Mouse (Mus musculus): ENCODE measurements at regions not wholly inside any gene's neighbourhood (a gene's known extent, or its start where the extent isn't known, plus 50 kb on each side); places are given as distances from the start of the nearest gene placed in this dataset.

- no peak overlapping the region for H3K4me3 ChIP-seq (ENCODE audit: insufficient read depth, low read length)
- peaks cover 3% of the 10 kb centered on the region; the same call in 1 of the 2 replicates for H3K4me1 ChIP-seq (ENCODE audit: control insufficient read depth, insufficient read depth, low read length)
- TF ChIP-seq POLR2A (IDR thresholded peaks at IDR 0.05; ENCODE audit: low read depth, low read length) = no peak
- no peak for TF ChIP-seq CTCF (IDR thresholded peaks at IDR 0.05; ENCODE audit: borderline replicate concordance, insufficient read depth, low read length)
- no peak overlapping the region for H3K27ac ChIP-seq (ENCODE audit: insufficient read depth, low read length)
These were observed 81.1 kb upstream of the Ptch1 start for GRCm38 (mm10) chr13:63654514-63654913.

DNA sequence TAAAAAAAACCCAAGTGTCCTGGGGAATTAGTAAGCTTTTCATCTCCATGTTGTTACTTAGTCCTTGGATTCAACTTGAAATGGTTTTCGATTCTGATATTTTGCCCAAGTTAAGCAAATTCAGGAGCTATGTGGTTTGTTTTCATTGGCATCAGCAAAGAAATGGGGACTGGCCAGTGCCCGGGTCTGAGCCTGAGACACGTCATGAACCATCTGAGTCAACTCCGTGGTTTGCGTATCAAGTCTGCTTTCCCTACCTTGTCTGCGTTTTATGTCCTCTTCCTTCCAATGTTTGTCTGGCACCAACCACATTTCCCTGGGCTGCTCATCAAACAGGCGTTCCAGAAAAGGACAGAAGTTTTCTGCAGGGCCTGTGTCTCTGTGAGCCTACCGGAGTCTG, 83.7 kb upstream of the Ptch1 start:
- TF ChIP-seq POLR2A (IDR thresholded peaks at IDR 0.05; ENCODE audit: low read depth, low read length) (no peak), CTCF (IDR thresholded peaks at IDR 0.05; ENCODE audit: borderline replicate concordance, insufficient read depth, low read length) (no peak)
- no peak overlapping the region for H3K4me3 ChIP-seq (ENCODE audit: insufficient read depth, low read length)
- peak overlapping the region; percentile 12; the same call in 1 of the 2 replicates for H3K27ac ChIP-seq (ENCODE audit: insufficient read depth, low read length)
- H3K4me1 ChIP-seq (ENCODE audit: control insufficient read depth, insufficient read depth, low read length) = peaks cover 3% of the 10 kb centered on the region; the same call in 1 of the 2 replicates

DNA sequence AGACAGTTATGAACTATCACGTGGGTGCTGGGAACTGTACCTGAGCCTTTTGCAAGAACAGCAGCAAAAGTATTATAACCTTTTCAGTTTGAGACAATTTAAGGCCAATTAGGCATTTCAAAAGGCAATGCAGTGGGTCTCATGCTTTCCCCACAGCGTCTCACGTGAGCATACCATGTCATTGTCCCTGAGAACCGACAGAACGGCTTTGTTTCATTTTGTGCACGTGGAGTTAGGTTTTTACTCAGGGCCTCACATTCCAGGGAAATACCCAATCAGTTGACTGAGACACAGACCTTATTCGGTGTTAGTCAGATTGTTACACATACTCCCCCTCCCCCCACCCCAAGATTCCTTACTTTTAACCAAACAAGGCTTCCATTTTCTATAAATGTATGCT, 86.0 kb upstream of the Ptch1 start:
- peaks cover 3% of the 10 kb centered on the region; the same call in 1 of the 2 replicates for H3K4me1 ChIP-seq (ENCODE audit: control insufficient read depth, insufficient read depth, low read length)
- H3K4me3 ChIP-seq (ENCODE audit: insufficient read depth, low read length) = no peak overlapping the region
- TF ChIP-seq POLR2A (IDR thresholded peaks at IDR 0.05; ENCODE audit: low read depth, low read length) = no peak
- no peak for TF ChIP-seq CTCF (IDR thresholded peaks at IDR 0.05; ENCODE audit: borderline replicate concordance, insufficient read depth, low read length)
- no peak overlapping the region for H3K27ac ChIP-seq (ENCODE audit: insufficient read depth, low read length)

GRCm38 (mm10) chr13:63660431-63660830, 87.0 kb upstream of the Ptch1 start:
- TF ChIP-seq POLR2A (IDR thresholded peaks at IDR 0.05; ENCODE audit: low read depth, low read length) = no peak
- no peak for TF ChIP-seq CTCF (IDR thresholded peaks at IDR 0.05; ENCODE audit: borderline replicate concordance, insufficient read depth, low read length)
- Histone ChIP-seq H3K4me3 (ENCODE audit: insufficient read depth, low read length) (no peak overlapping the region), H3K4me1 (ENCODE audit: control insufficient read depth, insufficient read depth, low read length) (peaks cover 3% of the 10 kb centered on the region; the same call in 1 of the 2 replicates), H3K27ac (ENCODE audit: insufficient read depth, low read length) (no peak overlapping the region)

DNA sequence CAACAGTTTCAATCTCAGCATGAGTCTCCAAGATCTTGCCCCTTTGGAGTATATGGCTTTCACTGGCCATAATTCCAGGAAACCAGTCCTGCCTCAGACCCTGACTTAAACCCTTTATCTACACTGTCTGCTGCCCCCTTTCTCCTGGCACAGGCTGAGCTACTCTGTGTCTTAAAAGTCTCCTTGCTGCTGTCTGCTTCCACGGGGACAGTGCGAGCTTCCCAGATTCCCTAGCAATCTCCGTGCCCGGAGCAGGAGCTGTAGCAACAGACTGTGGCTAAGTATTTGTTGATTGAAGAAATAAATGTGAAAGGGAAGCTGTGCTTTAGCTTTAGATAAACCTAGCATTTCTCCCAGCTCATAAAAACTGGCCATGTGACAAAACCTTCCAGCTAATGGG, 95.2 kb upstream of the Ptch1 start:
- peaks cover 6% of the 10 kb centered on the region; the same call in 1 of the 2 replicates for H3K4me1 ChIP-seq (ENCODE audit: control insufficient read depth, insufficient read depth, low read length)
- TF ChIP-seq CTCF (IDR thresholded peaks at IDR 0.05; ENCODE audit: borderline replicate concordance, insufficient read depth, low read length) = no peak
- TF ChIP-seq POLR2A (IDR thresholded peaks at IDR 0.05; ENCODE audit: low read depth, low read length) = no peak
- H3K4me3 ChIP-seq (ENCODE audit: insufficient read depth, low read length) = no peak overlapping the region
- H3K27ac ChIP-seq (ENCODE audit: insufficient read depth, low read length) = no peak overlapping the region

GRCm38 (mm10) chr13:63669031-63669430, 95.6 kb upstream of the Ptch1 start:
- H3K4me1 ChIP-seq (ENCODE audit: control insufficient read depth, insufficient read depth, low read length) = peaks cover 6% of the 10 kb centered on the region; the same call in 1 of the 2 replicates
- H3K4me3 ChIP-seq (ENCODE audit: insufficient read depth, low read length) = no peak overlapping the region
- TF ChIP-seq CTCF (IDR thresholded peaks at IDR 0.05; ENCODE audit: borderline replicate concordance, insufficient read depth, low read length) = no peak
- no peak for TF ChIP-seq POLR2A (IDR thresholded peaks at IDR 0.05; ENCODE audit: low read depth, low read length)
- no peak overlapping the region for H3K27ac ChIP-seq (ENCODE audit: insufficient read depth, low read length)

- TF ChIP-seq POLR2A (IDR thresholded peaks at IDR 0.05; ENCODE audit: low read depth, low read length) = no peak
- TF ChIP-seq CTCF (IDR thresholded peaks at IDR 0.05; ENCODE audit: borderline replicate concordance, insufficient read depth, low read length) = no peak
- H3K4me3 ChIP-seq (ENCODE audit: insufficient read depth, low read length) = no peak overlapping the region
- H3K4me1 ChIP-seq (ENCODE audit: control insufficient read depth, insufficient read depth, low read length) = peaks cover 6% of the 10 kb centered on the region; the same call in 1 of the 2 replicates
- H3K27ac ChIP-seq (ENCODE audit: insufficient read depth, low read length) = peak overlapping the region; percentile 42
These were observed 99.0 kb upstream of the Ptch1 start for GRCm38 (mm10) chr13:63672425-63672824.

DNA sequence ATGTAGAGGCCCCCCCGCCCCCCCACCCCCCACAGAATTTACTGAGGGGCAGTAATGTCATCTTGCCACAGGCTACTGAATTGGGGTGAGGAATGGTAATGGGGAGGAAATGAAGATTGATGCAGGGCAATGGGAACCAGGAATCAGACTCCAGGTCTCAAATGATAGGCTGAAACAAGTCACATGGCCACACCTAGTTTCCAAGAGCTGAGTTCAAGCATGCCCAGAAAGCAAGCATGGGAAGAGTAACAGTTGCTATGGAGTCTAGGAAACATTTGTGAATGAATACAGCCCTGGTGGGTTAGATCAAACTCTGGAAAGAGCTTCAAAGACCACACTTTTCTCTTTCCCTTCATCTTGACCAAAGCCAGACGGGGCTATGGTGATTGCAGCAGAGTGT, 104.3 kb upstream of the Ptch1 start:
- Histone ChIP-seq H3K4me3 (ENCODE audit: insufficient read depth, low read length) (no peak overlapping the region), H3K27ac (ENCODE audit: insufficient read depth, low read length) (no peak overlapping the region), H3K4me1 (ENCODE audit: control insufficient read depth, insufficient read depth, low read length) (peaks cover 4% of the 10 kb centered on the region; the same call in 1 of the 2 replicates)
- TF ChIP-seq CTCF (IDR thresholded peaks at IDR 0.05; ENCODE audit: borderline replicate concordance, insufficient read depth, low read length) = no peak
- no peak for TF ChIP-seq POLR2A (IDR thresholded peaks at IDR 0.05; ENCODE audit: low read depth, low read length)

DNA sequence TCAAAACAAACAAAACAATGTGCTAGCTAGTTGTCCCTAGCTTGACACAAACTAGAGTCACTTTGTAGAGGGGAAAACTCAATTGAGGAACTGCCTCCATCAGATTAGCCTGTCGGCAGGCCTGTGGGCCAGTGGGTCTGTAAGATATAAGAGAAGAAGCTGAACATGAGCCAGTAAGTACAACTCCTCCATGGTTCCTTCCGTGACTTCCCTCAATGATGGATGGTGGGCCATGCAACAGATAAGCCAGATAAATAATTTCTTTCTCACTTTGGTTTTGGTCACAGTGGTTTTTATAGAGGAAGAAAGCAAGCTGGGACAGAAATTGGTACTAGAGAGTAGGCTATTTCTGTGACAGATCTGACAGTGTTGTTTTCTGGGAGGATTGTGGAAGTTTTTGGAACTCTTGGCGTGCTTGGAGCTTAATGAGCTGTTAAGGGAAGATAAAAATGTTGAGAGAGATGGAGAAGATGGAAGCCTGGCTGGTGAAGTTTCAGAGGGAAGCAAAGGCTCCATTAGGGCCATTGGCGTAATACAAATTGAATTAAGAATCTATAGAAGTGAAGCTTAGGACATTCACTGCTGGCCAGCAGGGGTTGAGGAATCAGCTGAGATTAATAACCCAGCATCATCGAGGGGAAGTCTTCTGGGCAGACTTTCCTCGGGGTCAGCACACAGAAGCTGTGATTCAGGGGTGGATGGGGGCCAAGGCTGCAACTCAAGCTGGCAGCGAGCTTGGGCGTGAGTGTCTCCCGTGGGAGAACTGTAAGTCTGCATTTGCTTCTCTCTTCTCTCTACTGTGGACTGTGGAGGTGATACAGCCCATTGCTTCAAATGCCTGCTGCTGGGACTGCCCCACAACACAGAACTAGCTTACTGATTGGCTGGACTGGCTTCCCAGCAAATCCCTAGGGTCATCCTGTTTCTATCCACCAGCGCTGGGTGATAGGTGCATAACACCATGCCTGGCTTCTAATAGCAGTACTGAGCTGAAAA, 105.2 kb upstream of the Ptch1 start:
- Histone ChIP-seq H3K4me1 (ENCODE audit: control insufficient read depth, insufficient read depth, low read length) (no peaks in the 10 kb centered on the region), H3K27ac (ENCODE audit: insufficient read depth, low read length) (no peak overlapping the region), H3K4me3 (ENCODE audit: insufficient read depth, low read length) (no peak overlapping the region)
- TF ChIP-seq POLR2A (IDR thresholded peaks at IDR 0.05; ENCODE audit: low read depth, low read length) = no peak
- no peak for TF ChIP-seq CTCF (IDR thresholded peaks at IDR 0.05; ENCODE audit: borderline replicate concordance, insufficient read depth, low read length)

DNA sequence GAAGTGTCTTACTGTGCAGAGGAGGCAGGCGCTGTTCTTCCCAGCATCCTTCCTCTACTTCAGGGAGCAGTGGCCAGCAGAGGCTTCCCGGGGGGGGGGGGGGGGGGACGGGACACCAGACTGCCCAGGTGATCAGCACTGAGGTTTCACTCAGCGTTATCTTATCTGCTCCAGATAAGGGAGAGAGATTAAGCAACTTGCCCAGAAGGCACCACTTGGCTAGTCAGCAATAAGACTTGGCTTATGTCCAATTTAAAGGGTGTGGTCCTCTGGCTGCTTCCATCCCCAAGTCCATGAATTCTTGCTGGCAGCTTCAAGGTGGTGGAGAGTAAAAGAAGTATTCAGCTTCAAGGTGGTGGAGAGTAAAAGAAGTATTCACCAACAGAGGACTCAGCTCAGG, 108.9 kb upstream of the Ptch1 start:
- no peak overlapping the region for H3K4me3 ChIP-seq (ENCODE audit: insufficient read depth, low read length)
- H3K4me1 ChIP-seq (ENCODE audit: control insufficient read depth, insufficient read depth, low read length) = no peaks in the 10 kb centered on the region
- H3K27ac ChIP-seq (ENCODE audit: insufficient read depth, low read length) = no peak overlapping the region
- TF ChIP-seq POLR2A (IDR thresholded peaks at IDR 0.05; ENCODE audit: low read depth, low read length) (no peak), CTCF (IDR thresholded peaks at IDR 0.05; ENCODE audit: borderline replicate concordance, insufficient read depth, low read length) (no peak)

Data from embryonic fibroblast, embryonic 13.5 days (primary cell).